Mouse (Mus musculus): ENCODE data around the gene Tada1. TPM values are rescaled to one million over a fixed set of nuclear protein-coding genes. Genes with fewer than 3 reads are reported as not detected.

The Tada1 gene
- polyA plus RNA-seq, 1 experiment from 2014 or later, result 29.7 TPM

DNA sequence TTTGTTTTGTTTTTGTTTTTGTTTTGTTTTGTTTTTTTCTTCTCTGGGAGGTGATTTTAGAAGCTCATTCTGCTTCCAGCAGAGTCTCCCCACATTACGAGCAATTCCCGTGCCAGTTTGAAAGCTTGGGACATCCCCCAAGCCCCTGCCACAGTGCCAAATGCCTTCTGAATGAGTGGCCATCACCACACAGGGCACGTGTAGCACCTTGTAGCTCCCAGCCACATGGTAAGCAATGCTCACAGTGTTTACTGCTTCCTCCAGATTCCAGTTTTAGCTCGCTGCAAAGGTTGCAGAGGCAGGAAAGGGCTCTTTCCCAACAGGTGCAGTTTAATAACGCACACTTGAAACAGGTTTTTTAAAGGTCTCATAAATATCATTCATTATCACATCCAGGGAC, 18.0 kb upstream of the Tada1 start:
- Histone ChIP-seq H3K27me3 (replicated peaks) (no peaks in the 10 kb centered on the region), H3K36me3 (no peaks in the 10 kb centered on the region), H3K9ac (no peak overlapping the region), H3K4me2 (no peak overlapping the region), H3K9me3 (replicated peaks) (no peaks in the 10 kb centered on the region), H3K4me1 (no peaks in the 10 kb centered on the region), H3K27ac (no peak overlapping the region), H3K4me3 (no peak overlapping the region)
- no peak for ATAC-seq
- 62% methylated on average over 5 of the region's 5 CpGs for WGBS (ENCODE audit: insufficient replicate concordance)

DNA sequence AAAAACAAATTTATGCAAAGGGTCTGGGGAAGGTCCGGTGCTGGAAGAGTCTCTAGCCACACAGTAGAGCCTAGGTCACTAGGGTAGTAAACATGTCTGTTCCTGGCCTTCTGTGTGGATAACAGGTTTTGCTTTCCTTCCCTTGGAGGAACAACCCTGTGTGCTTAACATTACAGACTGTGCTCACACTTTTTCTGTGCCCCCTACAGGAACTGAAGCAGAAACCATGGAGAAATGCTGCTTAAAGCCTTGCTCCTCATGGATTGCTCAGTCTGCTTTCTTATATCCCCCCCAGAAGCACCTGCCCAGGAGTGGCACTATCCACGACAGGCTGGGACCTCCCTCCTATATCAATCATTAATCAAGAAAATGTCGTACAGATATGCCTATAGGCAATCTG, 17.1 kb upstream of the Tada1 start:
- no peaks in the 10 kb centered on the region for H3K27me3 ChIP-seq (replicated peaks)
- no peak for ATAC-seq
- WGBS (ENCODE audit: insufficient replicate concordance), result 48% methylated on average over 3 of the region's 3 CpGs
- no peak overlapping the region for H3K27ac ChIP-seq
- H3K4me1 ChIP-seq, result no peaks in the 10 kb centered on the region
- H3K4me3 ChIP-seq, result no peak overlapping the region
- H3K9me3 ChIP-seq (replicated peaks), result no peaks in the 10 kb centered on the region
- no peaks in the 10 kb centered on the region for H3K36me3 ChIP-seq
- no peak overlapping the region for H3K9ac ChIP-seq
- no peak overlapping the region for H3K4me2 ChIP-seq

DNA sequence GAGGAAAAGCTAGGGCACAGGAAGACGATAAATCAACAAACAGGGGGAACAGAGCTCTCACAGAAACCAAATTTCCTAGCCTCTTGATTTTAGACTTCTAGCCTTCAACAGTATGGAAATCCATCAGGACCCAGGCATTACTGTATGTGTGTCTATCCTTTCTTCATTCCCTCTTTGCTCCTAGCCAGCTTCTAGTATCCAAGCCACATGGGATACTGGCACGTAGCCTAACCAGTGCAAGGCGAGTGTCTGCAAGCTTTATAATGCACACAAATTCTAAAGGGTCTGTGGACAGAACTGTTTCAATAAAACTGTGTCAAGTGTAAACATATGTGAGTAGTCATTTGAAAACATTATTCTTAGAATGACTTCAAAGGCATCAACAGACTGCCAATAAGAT, 16.2 kb upstream of the Tada1 start:
- Histone ChIP-seq H3K4me3 (no peak overlapping the region), H3K36me3 (no peaks in the 10 kb centered on the region), H3K4me2 (no peak overlapping the region), H3K4me1 (no peaks in the 10 kb centered on the region), H3K9ac (no peak overlapping the region), H3K9me3 (replicated peaks) (no peaks in the 10 kb centered on the region), H3K27ac (no peak overlapping the region), H3K27me3 (replicated peaks) (no peaks in the 10 kb centered on the region)
- ATAC-seq, result no peak
- WGBS (ENCODE audit: insufficient replicate concordance), result 63% methylated on average over 3 of the region's 3 CpGs

DNA sequence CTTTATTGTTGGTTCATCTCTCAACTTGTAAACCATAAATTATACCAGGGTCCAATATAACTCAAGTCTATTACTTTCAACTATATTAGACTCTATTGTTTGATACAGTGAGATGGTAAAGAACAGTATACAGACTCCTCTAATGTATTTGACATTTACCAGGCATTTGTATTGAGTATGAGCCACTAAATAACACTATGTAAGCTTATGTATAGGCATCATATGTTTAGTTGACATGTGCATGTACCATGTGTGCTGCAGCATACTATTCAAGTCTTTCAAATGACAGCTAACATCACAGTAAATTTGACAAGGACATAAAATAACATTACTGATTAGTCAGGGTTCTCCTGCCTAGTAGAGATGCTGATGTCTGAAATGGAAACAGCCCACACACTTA, 15.8 kb upstream of the Tada1 start:
- H3K27ac ChIP-seq, result no peak overlapping the region
- no peaks in the 10 kb centered on the region for H3K36me3 ChIP-seq
- H3K27me3 ChIP-seq (replicated peaks), result no peaks in the 10 kb centered on the region
- no peak for ATAC-seq
- no peaks in the 10 kb centered on the region for H3K4me1 ChIP-seq
- no peak overlapping the region for H3K4me2 ChIP-seq
- no peak overlapping the region for H3K9ac ChIP-seq
- no peak overlapping the region for H3K4me3 ChIP-seq
- no peaks in the 10 kb centered on the region for H3K9me3 ChIP-seq (replicated peaks)

DNA sequence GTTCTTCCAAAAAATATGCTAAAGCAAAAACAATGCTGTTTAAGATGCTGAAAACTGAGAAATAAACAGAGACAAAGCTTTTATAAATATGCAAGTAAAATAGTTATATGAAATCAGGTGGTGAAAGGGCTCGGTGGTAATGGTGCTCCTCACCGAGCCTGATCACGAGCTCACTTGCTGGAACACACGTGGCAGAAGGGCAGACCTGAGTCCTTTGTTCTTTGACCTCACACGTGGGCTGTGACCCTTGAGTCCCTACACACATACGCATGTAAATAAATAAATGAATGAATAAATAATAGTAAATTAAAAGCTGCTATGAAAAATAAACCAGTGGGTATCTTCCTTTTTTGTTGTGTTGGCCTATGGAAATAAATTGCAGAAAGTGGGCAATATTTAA, 1.7 kb upstream of the Tada1 start:
- 80% methylated on average over 6 of the region's 6 CpGs for WGBS (ENCODE audit: insufficient replicate concordance)
- ATAC-seq, result no peak

DNA sequence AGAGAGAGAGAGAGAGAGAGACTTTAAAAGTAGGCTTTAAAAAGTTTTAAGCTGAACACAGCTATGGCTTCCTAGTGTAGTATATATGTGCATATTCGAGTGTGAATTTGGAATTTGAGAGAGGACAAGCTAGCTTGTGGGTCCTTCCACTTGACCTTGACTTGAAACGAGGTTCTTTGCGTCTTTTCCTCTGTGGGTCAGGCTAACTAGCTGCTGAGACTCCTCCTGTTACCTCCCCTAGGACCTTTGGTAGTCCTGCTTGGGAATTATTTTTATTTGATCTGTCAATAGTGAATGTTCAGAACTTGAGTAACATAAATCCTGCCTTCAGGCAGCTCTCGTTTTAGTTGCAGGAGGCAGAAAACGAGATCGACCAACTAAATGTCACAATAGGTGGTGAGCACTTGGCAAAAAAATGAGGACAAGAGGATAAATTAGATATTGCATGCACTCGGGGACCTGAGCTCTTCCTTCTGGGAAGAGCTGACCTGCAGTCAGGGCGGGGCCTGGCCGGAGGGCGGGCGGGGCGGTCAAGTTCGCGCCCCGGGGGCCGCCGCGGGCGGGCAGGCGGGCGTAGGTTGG, 375 bp upstream of the Tada1 start:
- peaks cover 15% of the 10 kb centered on the region for H3K36me3 ChIP-seq
- 7% methylated on average over 21 of the region's 21 CpGs for WGBS (ENCODE audit: insufficient replicate concordance)
- H3K4me2 ChIP-seq, result peak overlapping the region; percentile 97
- peak overlapping the region; percentile 97 for H3K9ac ChIP-seq
- H3K27me3 ChIP-seq (replicated peaks), result no peaks in the 10 kb centered on the region
- H3K4me3 ChIP-seq, result peak overlapping the region; percentile 92
- peaks cover 35% of the 10 kb centered on the region for H3K4me1 ChIP-seq
- no peak for ATAC-seq
- H3K9me3 ChIP-seq (replicated peaks), result no peaks in the 10 kb centered on the region
- H3K27ac ChIP-seq, result peak overlapping the region; percentile 86

More for the DNA sequence above, 1.7 kb upstream of the Tada1 start:
- Histone ChIP-seq H3K27ac (no peak overlapping the region), H3K4me2 (no peak overlapping the region), H3K9me3 (replicated peaks) (no peaks in the 10 kb centered on the region), H3K27me3 (replicated peaks) (no peaks in the 10 kb centered on the region), H3K36me3 (peaks cover 1% of the 10 kb centered on the region), H3K4me1 (peaks cover 33% of the 10 kb centered on the region), H3K9ac (no peak overlapping the region), H3K4me3 (no peak overlapping the region)

DNA sequence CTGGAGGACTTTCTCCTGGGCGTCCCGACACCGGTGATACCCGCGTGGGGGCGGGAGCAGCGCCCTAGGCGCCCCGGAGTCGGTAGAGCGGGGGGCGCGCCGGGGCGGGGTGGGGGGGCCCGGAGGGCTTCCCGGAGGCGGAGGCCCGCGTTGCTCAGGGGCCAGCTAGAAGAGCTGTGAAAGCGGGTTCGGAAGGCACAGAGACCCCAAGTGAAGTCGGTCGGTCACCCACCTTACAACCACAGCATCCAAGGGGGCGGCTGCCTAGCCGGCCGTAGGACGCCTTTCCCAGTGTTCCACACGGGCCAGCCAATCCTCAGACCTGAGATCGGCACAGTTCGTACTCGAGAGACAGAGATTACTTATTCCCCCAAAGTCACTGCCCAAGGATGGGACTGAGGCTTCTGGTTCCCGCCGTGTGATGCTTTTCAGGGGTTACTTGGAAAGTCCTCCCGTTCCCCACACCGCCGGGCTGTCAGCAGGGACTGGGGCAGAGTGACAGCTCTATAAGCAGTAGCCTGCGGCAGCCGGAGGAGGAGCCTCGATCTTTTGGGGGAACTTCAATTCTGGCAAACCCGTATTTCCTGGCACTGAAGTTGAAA, 834 bp downstream of the Tada1 start:
- ATAC-seq, result peak; percentile 53
- peak overlapping the region; percentile 92 for H3K4me3 ChIP-seq
- WGBS (ENCODE audit: insufficient replicate concordance), result under 1% methylated on average over 41 of the region's 41 CpGs
- peak overlapping the region; percentile 86 for H3K27ac ChIP-seq
- peaks cover 35% of the 10 kb centered on the region for H3K4me1 ChIP-seq
- H3K9ac ChIP-seq, result peak overlapping the region; percentile 97
- H3K4me2 ChIP-seq, result peak overlapping the region; percentile 97
- no peaks in the 10 kb centered on the region for H3K27me3 ChIP-seq (replicated peaks)
- no peaks in the 10 kb centered on the region for H3K9me3 ChIP-seq (replicated peaks)
- H3K36me3 ChIP-seq, result peaks cover 27% of the 10 kb centered on the region

DNA sequence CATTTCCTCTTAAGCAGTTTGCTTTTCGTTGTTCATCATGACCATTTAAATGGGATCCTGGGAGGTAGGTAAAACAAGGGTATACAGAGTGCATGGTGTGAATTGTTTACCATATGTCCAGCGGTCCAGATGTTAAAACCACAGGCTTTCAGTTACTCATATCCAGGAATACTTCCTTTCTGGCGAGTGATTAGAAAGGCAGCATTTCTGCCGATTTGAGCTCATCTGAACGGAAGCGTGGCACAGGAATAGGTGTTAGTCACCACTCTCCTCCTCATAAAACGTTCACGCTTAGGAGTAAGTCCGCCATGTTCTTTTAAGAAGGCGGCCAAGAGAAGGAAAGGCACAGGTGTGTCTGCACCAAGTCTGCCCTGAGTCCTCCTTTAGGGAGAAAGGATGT, 2.4 kb downstream of the Tada1 start:
- 45% methylated on average over 10 of the region's 10 CpGs for WGBS (ENCODE audit: insufficient replicate concordance)
- Histone ChIP-seq H3K4me2 (peak overlapping the region; percentile 97), H3K9me3 (replicated peaks) (no peaks in the 10 kb centered on the region), H3K4me1 (peaks cover 35% of the 10 kb centered on the region), H3K9ac (0 out of 2 replicates have a peak overlapping the region, but pooled peaks have one; percentile 97), H3K36me3 (peaks cover 42% of the 10 kb centered on the region), H3K4me3 (no peak overlapping the region), H3K27ac (no peak overlapping the region), H3K27me3 (replicated peaks) (no peaks in the 10 kb centered on the region)
- ATAC-seq, result no peak

DNA sequence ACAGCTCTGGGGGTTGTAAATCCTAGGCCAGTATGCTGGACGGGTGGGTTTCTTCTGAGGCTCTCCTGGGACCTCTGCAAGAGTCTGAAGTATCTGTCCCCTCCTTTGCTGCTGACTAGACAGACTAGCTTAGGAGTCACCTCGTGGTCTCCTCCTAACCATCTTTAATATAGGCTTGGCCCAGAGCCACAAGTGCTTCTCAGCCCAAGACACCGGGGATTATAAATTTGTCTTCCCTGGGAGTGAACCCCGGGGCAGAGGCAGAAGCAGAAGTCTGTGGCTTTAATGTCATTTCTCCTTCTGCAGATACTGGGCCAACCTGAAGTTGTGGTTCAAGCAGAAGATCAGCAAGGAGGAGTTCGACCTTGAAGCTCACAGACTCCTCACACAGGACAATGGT, 2.9 kb downstream of the Tada1 start:
- ATAC-seq, result no peak
- Histone ChIP-seq H3K9ac (no peak overlapping the region), H3K9me3 (replicated peaks) (no peaks in the 10 kb centered on the region), H3K27ac (no peak overlapping the region), H3K36me3 (peaks cover 47% of the 10 kb centered on the region), H3K27me3 (replicated peaks) (no peaks in the 10 kb centered on the region), H3K4me1 (peaks cover 35% of the 10 kb centered on the region), H3K4me2 (peak overlapping the region; percentile 97; the same call in 1 of the 2 replicates), H3K4me3 (no peak overlapping the region)
- 57% methylated on average over 5 of the region's 5 CpGs for WGBS (ENCODE audit: insufficient replicate concordance)

DNA sequence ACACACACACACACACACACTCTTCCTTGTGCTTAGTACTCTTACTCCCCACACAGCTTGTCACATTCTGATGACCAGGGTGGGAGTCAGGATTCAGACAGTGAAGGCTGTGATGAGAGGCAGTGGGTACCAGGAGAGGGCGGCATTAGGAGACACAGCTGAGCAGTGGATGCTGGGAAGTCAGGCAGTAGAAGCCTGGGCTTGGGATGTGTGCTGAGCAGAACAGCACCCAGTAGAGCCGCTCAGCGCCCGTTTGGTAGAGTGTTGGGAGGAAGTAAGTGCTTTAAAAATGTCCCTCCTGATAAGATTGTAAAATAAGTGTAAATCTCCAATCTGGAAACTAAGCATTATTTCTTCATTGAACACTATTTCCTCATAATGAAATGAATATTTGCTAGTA, 3.7 kb downstream of the Tada1 start:
- H3K4me1 ChIP-seq, result peaks cover 35% of the 10 kb centered on the region
- no peak for ATAC-seq
- no peaks in the 10 kb centered on the region for H3K27me3 ChIP-seq (replicated peaks)
- H3K9ac ChIP-seq, result no peak overlapping the region
- H3K4me2 ChIP-seq, result no peak overlapping the region
- WGBS (ENCODE audit: insufficient replicate concordance), result 82% methylated on average over 4 of the region's 4 CpGs
- H3K9me3 ChIP-seq (replicated peaks), result no peaks in the 10 kb centered on the region
- no peak overlapping the region for H3K4me3 ChIP-seq
- H3K27ac ChIP-seq, result no peak overlapping the region
- H3K36me3 ChIP-seq, result peaks cover 55% of the 10 kb centered on the region

DNA sequence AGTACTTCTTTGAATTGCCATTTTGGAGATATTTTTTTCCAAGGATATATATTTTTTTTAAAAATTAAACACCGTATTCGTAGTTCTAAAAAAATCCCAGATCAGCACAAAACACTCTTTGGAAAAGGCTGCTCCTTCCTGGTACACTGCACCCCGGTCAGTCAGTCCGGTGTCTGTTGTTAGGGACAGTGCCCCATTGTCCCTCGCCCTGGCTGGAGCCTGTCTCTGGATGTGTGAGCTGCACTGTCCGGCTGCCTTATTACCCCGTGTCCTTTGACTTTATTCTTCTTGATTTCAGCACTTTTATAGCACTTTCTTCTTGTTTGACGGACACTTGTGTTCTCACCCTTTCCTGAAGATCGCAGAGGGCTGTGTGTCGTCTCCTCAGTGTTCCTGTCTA, 5.7 kb downstream of the Tada1 start:
- Histone ChIP-seq H3K27ac (no peak overlapping the region), H3K27me3 (replicated peaks) (no peaks in the 10 kb centered on the region), H3K4me2 (no peak overlapping the region), H3K9ac (no peak overlapping the region), H3K4me3 (no peak overlapping the region), H3K36me3 (peaks cover 75% of the 10 kb centered on the region), H3K9me3 (replicated peaks) (no peaks in the 10 kb centered on the region), H3K4me1 (peaks cover 28% of the 10 kb centered on the region)
- no peak for ATAC-seq
- 89% methylated on average over 10 of the region's 10 CpGs for WGBS (ENCODE audit: insufficient replicate concordance)

DNA sequence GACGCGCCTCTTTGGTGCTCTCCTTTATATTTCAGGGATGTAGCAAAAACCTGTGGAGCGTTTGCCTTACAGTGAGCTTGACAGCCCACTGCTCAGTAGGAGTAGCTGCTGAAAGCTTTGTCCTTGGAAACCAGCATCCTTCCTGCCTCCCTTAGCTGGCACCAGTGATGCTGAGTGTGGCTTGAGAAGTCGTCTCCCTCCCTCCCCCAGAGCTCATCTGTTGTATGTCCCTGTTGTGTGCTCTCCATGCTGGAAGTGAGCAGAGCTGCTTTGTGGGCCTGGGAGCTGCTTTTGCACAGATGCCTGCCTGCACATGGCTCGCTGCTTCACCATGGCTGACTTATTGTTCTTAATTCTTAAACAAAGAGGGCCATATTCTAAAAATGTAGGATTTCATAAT, 6.5 kb downstream of the Tada1 start:
- no peaks in the 10 kb centered on the region for H3K9me3 ChIP-seq (replicated peaks)
- H3K4me3 ChIP-seq, result no peak overlapping the region
- peaks cover 83% of the 10 kb centered on the region for H3K36me3 ChIP-seq
- WGBS (ENCODE audit: insufficient replicate concordance), result 85% methylated on average over 5 of the region's 5 CpGs
- H3K27ac ChIP-seq, result no peak overlapping the region
- H3K4me2 ChIP-seq, result no peak overlapping the region
- no peak overlapping the region for H3K9ac ChIP-seq
- ATAC-seq, result no peak
- peaks cover 20% of the 10 kb centered on the region for H3K4me1 ChIP-seq
- H3K27me3 ChIP-seq (replicated peaks), result no peaks in the 10 kb centered on the region

DNA sequence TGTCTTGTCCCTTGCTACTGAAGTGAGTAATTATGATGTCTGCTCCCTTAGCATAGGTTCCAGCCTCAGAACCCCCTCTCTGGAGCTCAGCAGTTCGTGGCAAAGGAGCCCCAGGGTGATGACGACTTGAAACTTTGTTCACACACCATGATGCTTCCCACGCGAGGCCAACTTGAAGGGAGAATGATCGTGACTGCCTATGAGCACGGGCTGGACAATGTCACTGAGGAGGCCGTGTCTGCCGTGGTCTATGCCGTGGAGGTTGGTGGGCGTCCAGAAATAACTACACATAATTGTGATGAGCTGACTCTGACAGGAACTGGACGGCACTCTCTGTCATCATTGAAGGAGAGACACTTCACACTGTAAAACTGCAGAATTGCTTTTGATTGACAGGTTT, 9.6 kb downstream of the Tada1 start:
- Histone ChIP-seq H3K27ac (no peak overlapping the region), H3K4me3 (no peak overlapping the region), H3K36me3 (peaks cover 99% of the 10 kb centered on the region), H3K9ac (no peak overlapping the region), H3K4me2 (no peak overlapping the region), H3K9me3 (replicated peaks) (no peaks in the 10 kb centered on the region), H3K4me1 (no peaks in the 10 kb centered on the region), H3K27me3 (replicated peaks) (no peaks in the 10 kb centered on the region)
- ATAC-seq, result no peak
- WGBS (ENCODE audit: insufficient replicate concordance), result 86% methylated on average over 11 of the region's 11 CpGs

Data from liver, embryonic 12.5 days (tissue).